Mouse (Mus musculus): ENCODE measurements around the gene Hnrnpa3. TPM values are rescaled to one million over a fixed set of nuclear protein-coding genes. Genes with fewer than 3 reads are reported as not detected.
A peak's percentile ranks its signal among the peaks of the same experiment; 100 is the strongest.

Gene Hnrnpa3
- polyA plus RNA-seq, 1 experiment from 2014 or later = 86.9 TPM

DNA sequence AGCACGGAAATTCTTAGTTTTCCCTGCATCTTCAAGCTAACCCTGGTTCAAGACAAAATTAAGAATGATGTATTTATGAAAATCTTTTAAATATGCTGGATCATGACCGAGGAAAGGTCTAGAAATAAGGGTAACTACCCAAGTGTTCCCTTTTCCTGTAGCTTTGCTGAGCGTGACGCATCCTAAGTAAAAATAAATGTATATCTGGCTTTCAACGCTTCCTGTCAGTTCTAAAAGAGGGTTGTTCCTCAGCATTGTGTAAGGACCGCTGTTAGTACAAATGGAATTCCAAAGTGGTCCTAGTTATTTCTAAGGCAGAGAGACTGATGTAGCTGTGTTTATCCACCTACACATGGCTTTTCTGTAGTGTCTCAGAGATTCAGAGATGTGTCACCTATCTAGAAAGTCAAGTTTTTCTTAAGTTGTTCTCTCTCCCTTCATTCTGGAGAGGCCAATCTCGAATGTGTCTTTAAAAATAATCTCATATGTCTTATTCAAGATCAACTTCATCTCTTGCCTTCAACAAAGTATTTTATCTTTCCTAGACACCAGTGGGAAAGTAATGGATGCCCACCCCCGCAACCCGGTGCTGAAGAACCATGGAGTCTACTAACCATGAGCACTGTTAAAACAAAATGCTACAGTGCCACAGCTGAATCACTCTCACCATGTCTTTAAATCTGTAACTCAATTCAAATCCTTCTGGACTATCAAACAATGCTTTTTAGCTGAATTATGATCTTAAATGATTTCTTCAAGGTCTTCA, 42.9 kb downstream of the Hnrnpa3 start:
- H3K4me3 ChIP-seq (ENCODE audit: low read depth, low read length) = peak overlapping the region; percentile 72
- H3K4me2 ChIP-seq (ENCODE audit: low read depth, low read length) = peak overlapping the region; percentile 88
- no peak for ATAC-seq
- 27% methylated on average over 9 of the region's 9 CpGs for WGBS (ENCODE audit: insufficient replicate concordance)
- no peaks in the 10 kb centered on the region for H3K9me3 ChIP-seq (ENCODE audit: low read length)
- no peak for TF ChIP-seq CTCF (IDR thresholded peaks at IDR 0.05; ENCODE audit: low read depth)
- TF ChIP-seq EP300 (IDR thresholded peaks at IDR 0.05; ENCODE audit: low read depth) = no peak
- H3K4me1 ChIP-seq (ENCODE audit: insufficient read depth) = peaks cover 63% of the 10 kb centered on the region
- H3K27ac ChIP-seq (ENCODE audit: low read depth) = peak overlapping the region; percentile 99
- peak overlapping the region; percentile 93 for H3K9ac ChIP-seq (replicated peaks)
- H3K36me3 ChIP-seq (replicated peaks; ENCODE audit: insufficient read depth, low read length) = peaks cover 26% of the 10 kb centered on the region
- H3K27me3 ChIP-seq (ENCODE audit: insufficient read depth, low read length) = no peaks in the 10 kb centered on the region
- DNase-seq = no peak

- DNase-seq (no peak), ATAC-seq (no peak)
- H3K9me3 ChIP-seq (ENCODE audit: low read length) = no peaks in the 10 kb centered on the region
- TF ChIP-seq EP300 (IDR thresholded peaks at IDR 0.05; ENCODE audit: low read depth) (no peak), CTCF (IDR thresholded peaks at IDR 0.05; ENCODE audit: low read depth) (no peak)
- H3K4me3 ChIP-seq (ENCODE audit: low read depth, low read length) = peak overlapping the region; percentile 72
- no peaks in the 10 kb centered on the region for H3K27me3 ChIP-seq (ENCODE audit: insufficient read depth, low read length)
- peaks cover 20% of the 10 kb centered on the region for H3K36me3 ChIP-seq (replicated peaks; ENCODE audit: insufficient read depth, low read length)
- peak overlapping the region; percentile 93 for H3K9ac ChIP-seq (replicated peaks)
- peaks cover 63% of the 10 kb centered on the region for H3K4me1 ChIP-seq (ENCODE audit: insufficient read depth)
- peak overlapping the region; percentile 99 for H3K27ac ChIP-seq (ENCODE audit: low read depth)
- 9% methylated on average over 5 of the region's 5 CpGs for WGBS (ENCODE audit: insufficient replicate concordance)
- peak overlapping the region; percentile 88 for H3K4me2 ChIP-seq (ENCODE audit: low read depth, low read length)
Observed at GRCm38 (mm10) chr2:75702588-75702976, 43.5 kb downstream of the Hnrnpa3 start.

DNA sequence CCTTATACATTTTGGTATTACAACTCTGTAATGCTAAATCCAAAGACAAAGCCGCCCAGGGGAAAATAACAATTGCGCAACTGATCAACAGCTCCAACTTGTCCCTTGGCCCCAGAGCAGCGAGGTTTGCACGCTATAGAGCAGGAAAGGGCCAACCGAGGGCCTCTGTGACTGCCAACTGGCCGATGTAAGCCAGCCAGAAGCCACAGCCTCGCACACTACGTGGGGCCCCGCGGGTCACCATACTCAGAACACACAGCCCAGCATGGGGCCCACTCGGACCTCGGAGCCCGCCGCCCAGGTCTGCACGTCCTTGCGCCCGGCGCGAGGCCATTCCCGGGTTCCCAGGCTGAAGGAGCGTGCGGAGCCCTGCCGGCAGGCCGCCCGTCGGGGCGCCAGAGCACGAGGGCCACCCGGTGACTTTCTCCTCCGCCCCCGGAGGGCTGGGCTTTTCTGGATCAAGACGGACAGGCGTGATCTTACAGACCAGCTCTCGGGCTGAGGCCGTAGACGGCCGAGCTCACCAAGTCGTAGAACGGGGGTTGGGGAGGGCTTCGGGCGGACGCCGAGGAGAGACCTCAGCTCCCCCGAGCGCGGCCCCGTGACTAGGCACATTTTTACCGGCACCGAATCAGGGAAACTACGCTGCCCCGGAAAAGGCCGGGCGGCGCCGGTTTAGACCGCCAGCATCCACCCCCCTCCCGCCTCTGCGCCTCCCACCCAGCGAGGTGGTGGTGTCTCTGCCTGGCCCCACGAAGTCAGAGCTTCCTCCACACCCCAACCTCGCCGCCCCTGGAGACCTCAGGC, 44.5 kb downstream of the Hnrnpa3 start:
- WGBS (ENCODE audit: insufficient replicate concordance) = under 1% methylated on average over 61 of the region's 62 CpGs
- Histone ChIP-seq H3K36me3 (replicated peaks; ENCODE audit: insufficient read depth, low read length) (peaks cover 20% of the 10 kb centered on the region), H3K4me3 (ENCODE audit: low read depth, low read length) (peak overlapping the region; percentile 72), H3K9me3 (ENCODE audit: low read length) (no peaks in the 10 kb centered on the region), H3K27ac (ENCODE audit: low read depth) (peak overlapping the region; percentile 99), H3K4me1 (ENCODE audit: insufficient read depth) (peaks cover 56% of the 10 kb centered on the region), H3K4me2 (ENCODE audit: low read depth, low read length) (peak overlapping the region; percentile 88), H3K9ac (replicated peaks) (peak overlapping the region; percentile 93), H3K27me3 (ENCODE audit: insufficient read depth, low read length) (no peaks in the 10 kb centered on the region)
- TF ChIP-seq CTCF (IDR thresholded peaks at IDR 0.05; ENCODE audit: low read depth) (no peak), EP300 (IDR thresholded peaks at IDR 0.05; ENCODE audit: low read depth) (peak; percentile 73)
- DNase-seq (peak; percentile 91), ATAC-seq (peak; percentile 61)

GRCm38 (mm10) chr2:75704234-75705161, 45.4 kb downstream of the Hnrnpa3 start, which contains the start of gene Nfe2l2:
TSS of gene Nfe2l2 (minus strand) at chr2:75704641.
- H3K9me3 ChIP-seq (ENCODE audit: low read length) = peaks cover under 1% of the 10 kb centered on the region; the same call in 1 of the 2 replicates
- H3K27ac ChIP-seq (ENCODE audit: low read depth) = peak within 1 kb of the TSS; percentile 99
- peak within 1 kb of the TSS; percentile 72 for H3K4me3 ChIP-seq (ENCODE audit: low read depth, low read length)
- peak within 1 kb of the TSS; percentile 93 for H3K9ac ChIP-seq (replicated peaks)
- peak within 1 kb of the TSS; percentile 88 for H3K4me2 ChIP-seq (ENCODE audit: low read depth, low read length)
- TF ChIP-seq EP300 (IDR thresholded peaks at IDR 0.05; ENCODE audit: low read depth) = peak; percentile 96
- peak; percentile 73 for TF ChIP-seq CTCF (IDR thresholded peaks at IDR 0.05; ENCODE audit: low read depth)
- H3K27me3 ChIP-seq (ENCODE audit: insufficient read depth, low read length) = no peaks in the 10 kb centered on the region
- DNase-seq (peak; percentile 100), ATAC-seq (peak; percentile 87)
- peaks cover 49% of the 10 kb centered on the region for H3K4me1 ChIP-seq (ENCODE audit: insufficient read depth)
- WGBS (ENCODE audit: insufficient replicate concordance) = under 1% methylated on average over 50 of the region's 58 CpGs
- H3K36me3 ChIP-seq (replicated peaks; ENCODE audit: insufficient read depth, low read length) = peaks cover 11% of the 10 kb centered on the region

DNA sequence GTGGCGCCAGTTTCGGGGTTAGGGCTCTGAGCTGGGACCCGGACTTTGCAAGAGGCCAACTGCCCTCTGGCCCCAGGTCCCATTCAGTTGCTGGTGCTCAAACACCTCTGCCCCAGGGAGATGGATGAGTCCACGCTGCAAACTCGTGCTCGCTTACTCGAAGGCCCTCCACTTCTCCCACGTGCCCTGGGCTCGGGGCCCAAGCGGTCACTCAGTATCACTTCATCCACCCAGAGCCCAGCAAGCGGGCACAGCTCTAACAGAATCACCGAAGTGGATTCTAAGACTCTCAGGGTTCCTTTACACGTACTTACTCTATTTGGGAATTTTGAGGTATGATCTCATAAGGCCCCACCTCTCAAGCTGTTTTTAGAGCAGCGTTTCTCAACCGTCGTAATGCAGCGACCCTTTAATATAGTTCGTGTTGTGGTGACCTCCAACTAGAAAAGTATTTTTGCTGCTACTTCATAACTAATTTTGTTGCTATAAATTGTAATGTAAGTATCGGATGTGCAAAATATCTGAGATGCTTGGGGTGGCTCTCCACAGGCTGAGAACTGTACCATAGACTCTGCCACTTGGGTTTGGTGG, 46.2 kb downstream of the Hnrnpa3 start:
- H3K4me2 ChIP-seq (ENCODE audit: low read depth, low read length) = peak overlapping the region; percentile 88
- peak overlapping the region; percentile 99 for H3K27ac ChIP-seq (ENCODE audit: low read depth)
- DNase-seq (no peak), ATAC-seq (no peak)
- WGBS (ENCODE audit: insufficient replicate concordance) = 7% methylated on average over 19 of the region's 19 CpGs
- no peak for TF ChIP-seq CTCF (IDR thresholded peaks at IDR 0.05; ENCODE audit: low read depth)
- TF ChIP-seq EP300 (IDR thresholded peaks at IDR 0.05; ENCODE audit: low read depth) = no peak
- H3K9me3 ChIP-seq (ENCODE audit: low read length) = peaks cover 2% of the 10 kb centered on the region; the same call in 1 of the 2 replicates
- H3K4me1 ChIP-seq (ENCODE audit: insufficient read depth) = peaks cover 43% of the 10 kb centered on the region
- H3K9ac ChIP-seq (replicated peaks) = peak overlapping the region; percentile 93
- H3K4me3 ChIP-seq (ENCODE audit: low read depth, low read length) = peak overlapping the region; percentile 72
- no peaks in the 10 kb centered on the region for H3K27me3 ChIP-seq (ENCODE audit: insufficient read depth, low read length)
- peaks cover 7% of the 10 kb centered on the region; the same call in 1 of the 2 replicates for H3K36me3 ChIP-seq (replicated peaks; ENCODE audit: insufficient read depth, low read length)

Data from liver, postnatal 0 days (tissue).